Mouse (Mus musculus): ENCODE measurements around the gene Hapln4.

- no peak for TF ChIP-seq POLR2A (IDR thresholded peaks at IDR 0.05; ENCODE audit: low read depth, low read length)
- no peak for TF ChIP-seq CTCF (IDR thresholded peaks at IDR 0.05; ENCODE audit: borderline replicate concordance, insufficient read depth, low read length)
Observed at GRCm38 (mm10) chr8:70112401-70113016, 29.3 kb downstream of the Hapln4 start.
